In genomic region chr12:24612591-24612990, GRCm38 (mm10) we compare ENCODE assay signal across 12 mouse cellular contexts.
"Had no signal": no experiment of that assay in that cellular context is flagged by ENCODE, and none has a peak within 500 bp of the region (broad histone marks: within the 10 kb centered on the region; RNA-seq: fewer than 3 reads in every experiment).

No protein-coding gene starts in this region.

- DNase-seq: retina, postnatal 1 day; right cerebral cortex, adult 18-20 months; right cerebral cortex, postnatal 14 days; right cerebral cortex, postnatal 25 days; right cerebral cortex, postnatal 4 days; spleen, adult 18-20 months; thymus, adult 18-20 months; thymus, adult 2 months; thymus, postnatal 14 days; thymus, postnatal 25 days; thymus, postnatal 36 days; thymus, postnatal 4 days had no signal
